Mouse (Mus musculus) Muller cell, postnatal 12 days (primary cell): ENCODE results near the gene Lhx2.

ENCODE experiments used
- DNase-seq: peaks from one replicate; pipeline ENCODE4 v3.0.0-alpha.2; 2015; ENCODE audit errors: inconsistent ontology term

Gene Lhx2

GRCm38 (mm10) chr2:38346881-38347764 lies 8.0 kb downstream of the Lhx2 start:
- peak; percentile 55 for DNase-seq

DNA sequence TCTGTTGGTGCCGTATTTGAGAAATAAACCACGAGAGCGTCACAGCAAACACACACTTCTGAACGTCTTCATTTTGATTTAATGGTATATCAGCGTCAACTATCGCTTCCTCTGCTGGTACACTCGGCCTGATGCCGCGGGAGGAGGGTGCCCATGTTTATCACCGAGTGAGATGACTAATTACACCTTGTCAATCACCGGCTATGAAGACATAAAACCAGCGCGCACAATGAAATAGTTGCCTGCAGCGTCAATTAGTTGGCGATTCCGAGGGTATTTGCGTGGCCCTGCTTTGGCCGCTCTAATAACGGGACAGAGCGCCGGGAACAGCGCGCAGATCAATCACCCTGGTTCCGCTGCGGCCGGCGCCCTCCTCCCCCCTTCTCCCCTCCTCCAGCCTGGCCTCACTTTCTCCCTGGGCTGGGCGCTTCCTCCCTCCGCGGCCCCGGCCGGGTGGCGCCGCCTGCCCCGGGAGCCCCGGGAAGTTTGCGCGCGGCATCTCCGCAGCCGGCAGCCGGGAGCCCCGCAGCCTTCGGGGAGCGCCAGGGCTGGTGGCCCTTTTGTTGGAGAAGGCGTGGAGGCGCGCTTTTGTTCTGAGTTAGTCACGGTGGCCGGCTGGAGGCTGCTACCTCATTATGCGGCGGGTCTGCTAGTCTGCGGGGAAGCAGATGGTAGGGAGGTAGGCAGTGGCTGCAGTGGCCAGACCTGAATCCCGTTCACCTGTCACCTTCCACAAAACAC lies 8.9 kb downstream of the Lhx2 start:
- DNase-seq = peak; percentile 84

DNA sequence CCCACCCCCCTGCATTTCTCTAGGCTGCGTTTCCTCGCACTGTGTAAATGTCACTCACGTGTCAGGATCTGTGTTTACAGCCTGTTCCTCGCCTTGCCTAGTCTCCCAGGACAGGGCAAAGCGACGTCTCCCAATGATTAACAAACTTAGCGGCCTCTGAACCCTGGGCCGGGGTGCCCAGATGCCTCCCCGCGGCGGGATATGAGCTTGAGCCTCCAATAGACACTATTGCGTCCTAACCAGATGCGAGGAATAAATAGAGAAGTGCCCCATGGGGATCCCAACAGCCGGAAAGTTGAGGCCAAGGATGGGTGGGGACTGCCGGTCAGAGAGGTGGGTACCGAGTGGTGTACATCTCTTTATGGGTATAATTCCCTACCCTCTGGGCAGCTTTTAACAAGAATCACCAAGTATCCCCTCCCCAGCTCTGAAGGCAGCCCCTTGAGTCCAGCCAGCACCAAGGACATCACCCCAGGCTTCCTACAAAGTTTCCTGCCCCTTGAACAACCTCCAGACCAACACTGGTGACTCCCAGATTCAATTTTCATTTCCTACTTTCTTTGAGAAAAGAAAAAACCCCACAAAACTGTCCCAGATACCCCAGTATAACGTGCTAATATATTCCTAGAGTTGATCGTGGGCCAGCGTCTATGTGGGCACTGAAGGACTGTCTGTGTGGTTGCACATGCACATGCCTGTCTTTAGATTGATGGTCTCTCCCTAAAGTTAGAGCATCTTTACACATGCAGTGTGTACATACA lies 9.8 kb downstream of the Lhx2 start:
- peak; percentile 52 for DNase-seq

DNA sequence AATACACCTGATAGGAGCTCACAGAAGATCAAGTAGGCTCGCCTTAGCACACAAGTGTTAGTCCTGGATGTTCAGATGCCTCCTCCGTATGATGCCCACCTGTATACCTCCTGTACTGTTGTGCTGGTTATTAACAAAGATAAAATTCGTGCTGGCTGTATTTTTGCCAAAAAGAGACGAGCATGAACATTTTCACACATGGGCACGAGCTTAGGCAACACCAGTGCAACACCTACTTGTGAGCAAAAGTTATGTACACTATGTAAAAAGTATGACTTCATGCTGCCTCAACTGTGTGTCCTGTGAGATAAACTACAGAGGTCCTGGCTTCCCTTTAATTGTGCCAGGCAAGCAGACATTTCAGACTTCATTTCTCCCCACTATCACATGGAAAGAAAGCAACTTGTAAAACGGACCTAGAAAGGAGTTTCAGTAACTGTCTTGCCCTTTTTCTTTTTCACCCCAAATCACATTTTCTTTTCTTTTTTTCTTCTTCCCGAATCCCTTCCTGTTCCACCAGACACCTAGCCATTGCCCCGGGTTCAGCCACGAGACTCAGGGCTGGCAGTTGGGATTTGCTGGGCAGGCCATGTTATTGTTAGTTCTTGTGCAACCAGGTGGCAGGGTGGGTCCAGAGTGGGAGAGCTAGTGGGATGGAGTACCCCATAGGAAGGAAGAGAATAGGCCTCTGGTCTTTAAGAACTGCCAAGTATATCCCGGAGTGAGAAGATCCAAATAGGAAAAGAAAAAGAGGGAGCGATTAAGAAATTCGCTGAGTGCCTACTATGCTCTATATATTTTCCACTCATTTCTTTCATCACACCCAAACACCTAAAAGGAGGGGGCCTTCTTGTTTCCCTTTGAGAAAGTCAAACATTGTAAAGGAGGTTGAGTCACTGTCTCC lies 10.6 kb downstream of the Lhx2 start:
- DNase-seq = peak; percentile 36

DNA sequence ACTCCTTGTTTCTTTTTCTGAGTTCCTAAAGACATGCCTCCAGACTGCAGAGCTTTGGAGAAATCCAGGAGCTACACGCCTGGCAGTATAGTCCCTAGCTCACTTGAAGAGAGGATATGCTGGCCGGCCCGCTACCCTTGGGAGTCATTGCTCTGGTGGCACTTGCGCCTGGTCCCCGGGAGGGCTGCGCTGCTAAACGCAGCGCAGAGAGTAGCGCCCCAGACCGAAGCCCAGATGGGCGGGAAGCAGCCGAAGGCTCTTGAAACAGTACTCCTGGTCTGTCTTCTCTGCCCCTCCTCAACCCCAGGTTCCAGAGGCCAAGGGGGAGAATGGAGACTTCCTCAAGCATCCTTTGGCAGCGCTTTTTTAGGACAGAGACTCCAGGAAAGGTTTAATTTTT lies 11.3 kb downstream of the Lhx2 start:
- no peak for DNase-seq

GRCm38 (mm10) chr2:38350796-38351195 lies 11.7 kb downstream of the Lhx2 start:
- DNase-seq = peak; percentile 99

DNA sequence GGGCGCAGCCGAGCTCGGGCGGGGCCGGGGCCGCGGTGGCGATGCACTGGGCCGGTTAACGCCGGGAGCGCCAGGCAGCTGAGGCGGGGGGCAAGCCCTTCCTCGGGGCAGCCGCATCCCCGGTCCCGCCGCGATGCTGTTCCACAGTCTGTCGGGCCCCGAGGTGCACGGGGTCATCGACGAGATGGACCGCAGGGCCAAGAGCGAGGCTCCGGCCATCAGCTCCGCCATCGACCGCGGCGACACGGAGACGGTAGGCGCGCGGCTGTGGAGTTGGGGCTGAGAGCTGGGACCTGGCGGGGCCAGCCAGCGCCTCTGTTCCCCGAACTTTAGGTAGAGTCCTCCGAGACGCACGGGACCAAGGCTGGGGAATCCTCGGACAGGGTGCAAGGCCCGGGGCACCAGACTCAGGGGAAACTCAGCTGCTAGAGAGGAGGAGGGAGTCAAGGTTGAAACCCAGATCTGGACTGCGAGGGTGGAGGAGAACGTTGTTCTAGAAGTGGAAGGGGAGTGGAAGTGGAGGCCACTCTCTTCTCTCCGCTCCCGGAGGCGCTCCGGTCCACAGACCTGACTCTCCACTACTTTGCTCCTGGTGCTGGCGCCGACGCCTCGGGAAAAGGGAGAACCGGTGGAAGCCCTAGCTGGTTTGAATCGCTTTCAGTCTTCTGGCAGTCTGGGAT lies 12.7 kb downstream of the Lhx2 start:
- DNase-seq = peak; percentile 66

- peak; percentile 62 for DNase-seq
Observed at GRCm38 (mm10) chr2:38352321-38353007, 13.4 kb downstream of the Lhx2 start.

GRCm38 (mm10) chr2:38353008-38353379 lies 13.9 kb downstream of the Lhx2 start:
- DNase-seq = peak; percentile 53

GRCm38 (mm10) chr2:38353664-38354063 lies 14.6 kb downstream of the Lhx2 start:
- DNase-seq = peak; percentile 50

GRCm38 (mm10) chr2:38354179-38354716 lies 15.2 kb downstream of the Lhx2 start:
- DNase-seq = peak; percentile 54

- DNase-seq = peak; percentile 81
Observed at GRCm38 (mm10) chr2:38354717-38355510, 15.8 kb downstream of the Lhx2 start.

DNA sequence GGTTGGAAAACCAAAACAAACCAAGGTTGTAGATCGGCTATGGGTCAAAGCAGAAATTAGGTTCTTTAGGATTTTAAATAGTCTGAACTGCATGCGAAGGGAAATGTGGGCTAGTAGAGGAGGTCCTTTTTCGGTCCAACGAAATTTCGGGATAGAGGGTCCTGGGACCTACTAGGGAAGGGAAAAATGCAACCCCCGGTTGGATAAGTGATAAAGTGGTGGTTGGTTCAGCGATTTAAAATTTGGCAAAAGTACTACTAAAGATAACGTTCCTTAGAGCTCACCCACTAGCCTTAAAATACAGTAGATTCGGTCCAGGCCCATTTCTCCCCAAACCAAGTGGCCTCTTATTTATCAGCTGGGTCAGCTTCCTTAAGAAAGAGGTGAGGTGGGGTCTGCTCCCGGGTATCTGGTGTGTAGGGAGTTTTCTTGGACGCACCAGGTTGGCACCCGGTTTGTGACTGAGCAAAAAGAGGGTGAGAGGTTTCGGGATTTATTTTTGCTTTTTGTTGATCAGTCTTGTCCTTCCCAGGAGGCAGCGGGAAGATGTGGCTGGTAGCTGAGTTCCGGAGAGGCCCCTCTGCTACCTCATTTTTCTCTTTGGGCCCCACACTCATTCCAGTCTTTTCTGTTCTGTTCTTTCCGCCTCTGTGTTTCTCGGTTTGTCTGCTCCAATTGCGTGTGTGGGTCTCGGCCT lies 16.8 kb downstream of the Lhx2 start:
- DNase-seq = peak; percentile 43

GRCm38 (mm10) chr2:38356428-38357260 lies 17.6 kb downstream of the Lhx2 start:
- peak; percentile 73 for DNase-seq

DNA sequence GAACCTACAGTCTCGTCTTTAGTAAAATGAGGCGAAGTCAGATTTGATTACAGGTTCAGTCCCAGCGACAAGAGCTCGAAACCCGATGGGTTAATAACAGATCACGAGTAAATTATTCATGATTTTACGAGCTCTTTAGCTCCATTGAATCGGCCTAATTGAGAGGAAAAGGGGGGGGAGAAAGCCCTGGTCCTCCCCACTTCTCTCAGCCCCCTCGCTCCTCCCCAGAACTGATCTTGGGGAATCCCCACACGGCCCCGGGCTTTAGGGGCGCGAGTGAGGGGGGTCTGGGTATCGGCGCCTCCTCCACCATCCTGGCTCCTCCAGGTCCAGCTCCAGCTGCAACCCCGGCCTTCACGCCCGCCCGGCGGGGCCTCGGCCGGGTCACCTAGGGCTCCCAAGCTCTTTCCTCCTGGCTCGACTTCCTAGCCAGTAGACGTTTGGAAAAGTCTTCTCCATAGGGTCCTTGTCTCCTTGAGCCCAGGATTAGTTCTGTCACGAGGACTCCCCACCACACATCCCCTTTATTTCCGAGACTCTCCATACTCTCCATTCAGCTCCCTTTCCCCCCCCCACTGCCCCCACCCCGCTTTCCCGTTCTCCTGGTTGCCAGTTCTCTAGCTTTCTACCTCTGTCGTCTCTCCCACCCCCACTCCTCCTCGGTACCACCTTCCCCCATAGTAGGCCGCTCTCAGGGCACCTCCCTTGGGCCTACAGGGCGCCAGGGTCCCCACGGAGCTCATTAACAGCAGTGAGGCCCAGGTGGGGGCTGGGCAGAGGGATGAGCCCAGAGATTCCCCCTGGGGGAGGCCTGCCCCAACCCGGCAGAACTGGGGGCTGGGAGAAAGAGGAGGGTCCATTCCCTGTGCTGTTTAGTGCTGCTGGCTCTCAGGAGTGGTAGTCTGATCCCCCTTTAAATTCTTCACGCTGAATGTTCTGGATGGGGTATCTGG lies 18.5 kb downstream of the Lhx2 start:
- peak; percentile 78 for DNase-seq

GRCm38 (mm10) chr2:38358611-38359010 lies 19.5 kb downstream of the Lhx2 start:
- DNase-seq = no peak
